Mouse (Mus musculus): ENCODE results near the gene Larp1b. TPM values are rescaled to one million over a fixed set of nuclear protein-coding genes. Genes with fewer than 3 reads are reported as not detected.

The Larp1b gene
- total RNA-seq, 2 experiments from 2014 or later: 20.5 to 26.5 TPM

DNA sequence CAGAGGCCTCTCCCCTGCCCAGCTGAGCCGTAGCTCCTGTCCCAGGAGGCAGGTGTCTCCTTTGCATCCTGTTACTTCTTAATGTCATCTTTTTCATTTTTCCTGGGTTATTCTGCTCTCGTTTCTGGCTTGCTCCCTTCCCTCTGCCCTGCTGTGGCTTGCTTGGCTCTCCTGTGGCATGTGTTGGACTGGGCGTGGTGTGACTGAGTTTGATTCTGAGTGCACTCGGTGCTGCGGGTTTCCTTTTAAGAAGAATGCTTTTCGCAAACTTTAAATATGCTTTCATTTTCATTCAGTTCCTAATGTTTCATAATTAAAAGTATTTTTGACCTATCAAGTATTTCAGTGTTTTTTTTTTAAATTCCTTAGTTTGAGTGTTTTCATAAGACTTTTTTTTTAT is 65.3 kb downstream of the Larp1b start:
- DNase-seq (ENCODE audit: low spot score in 2 of 2): no peak

DNA sequence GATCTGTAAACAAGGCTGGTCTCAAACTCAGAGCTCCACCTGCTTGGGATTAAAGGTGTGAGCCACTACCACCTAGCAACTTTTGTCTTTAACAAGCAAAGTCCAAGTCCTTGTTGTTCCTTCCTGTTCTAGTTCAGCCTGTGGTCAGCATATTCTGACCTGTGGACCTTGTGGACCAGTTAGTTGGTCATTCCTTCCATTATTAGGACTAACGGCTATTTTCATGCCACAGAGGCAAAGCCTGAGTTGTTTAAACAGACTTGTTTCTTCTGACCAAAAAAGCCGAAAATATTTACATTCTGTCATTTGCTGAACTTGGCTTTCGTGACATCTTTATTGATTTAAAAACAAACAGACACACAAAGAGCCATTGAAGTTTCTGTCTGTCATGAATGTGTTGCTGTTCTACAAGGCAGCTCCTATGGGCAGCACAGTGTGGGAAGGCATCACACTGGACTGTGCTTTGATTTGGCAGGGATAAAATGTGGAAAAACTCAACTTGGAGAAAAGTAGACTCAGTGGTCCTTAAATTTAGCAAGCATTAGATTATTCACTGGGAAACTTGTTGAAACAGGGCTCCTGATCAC is 68.5 kb downstream of the Larp1b start:
- intact Hi-C loops (cut with DNase I): no loop called here

More for the DNA sequence above, 65.3 kb downstream of the Larp1b start:
- intact Hi-C loops (cut with DNase I): no loop called here

DNA sequence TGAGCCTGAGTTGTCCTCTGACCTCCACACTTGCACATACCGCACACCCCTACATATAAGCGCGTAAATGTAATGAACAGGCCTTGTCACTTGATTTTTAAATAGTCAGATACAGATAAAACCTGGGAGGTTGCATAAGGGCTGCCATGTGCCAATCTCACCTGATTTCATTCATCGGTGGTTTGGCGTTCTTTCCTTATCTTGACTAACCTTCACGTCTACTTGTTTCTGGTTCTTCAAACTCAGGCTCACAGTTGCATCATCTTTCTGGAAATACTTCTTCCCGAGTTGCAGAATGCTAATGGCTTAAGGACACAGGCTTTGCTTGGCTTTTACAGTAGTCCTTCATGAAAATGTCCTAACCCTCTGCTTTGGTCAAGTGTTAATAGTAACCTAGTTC is 71.1 kb downstream of the Larp1b start:
- DNase-seq (ENCODE audit: low spot score in 2 of 2): no peak
- intact Hi-C loops (cut with DNase I): no loop called here

More for the DNA sequence above, 68.5 kb downstream of the Larp1b start:
- no peak for DNase-seq (ENCODE audit: low spot score in 2 of 2)

- DNase-seq (ENCODE audit: low spot score in 2 of 2): peak; percentile 11 to 12
- intact Hi-C loops (cut with DNase I): no loop called here
These were observed 72.4 kb downstream of the Larp1b start for GRCm38 (mm10) chr3:41021980-41022379.

- intact Hi-C loops (cut with DNase I): no loop called here
These were observed 81.1 kb downstream of the Larp1b start for GRCm38 (mm10) chr3:41030705-41031104.

DNA sequence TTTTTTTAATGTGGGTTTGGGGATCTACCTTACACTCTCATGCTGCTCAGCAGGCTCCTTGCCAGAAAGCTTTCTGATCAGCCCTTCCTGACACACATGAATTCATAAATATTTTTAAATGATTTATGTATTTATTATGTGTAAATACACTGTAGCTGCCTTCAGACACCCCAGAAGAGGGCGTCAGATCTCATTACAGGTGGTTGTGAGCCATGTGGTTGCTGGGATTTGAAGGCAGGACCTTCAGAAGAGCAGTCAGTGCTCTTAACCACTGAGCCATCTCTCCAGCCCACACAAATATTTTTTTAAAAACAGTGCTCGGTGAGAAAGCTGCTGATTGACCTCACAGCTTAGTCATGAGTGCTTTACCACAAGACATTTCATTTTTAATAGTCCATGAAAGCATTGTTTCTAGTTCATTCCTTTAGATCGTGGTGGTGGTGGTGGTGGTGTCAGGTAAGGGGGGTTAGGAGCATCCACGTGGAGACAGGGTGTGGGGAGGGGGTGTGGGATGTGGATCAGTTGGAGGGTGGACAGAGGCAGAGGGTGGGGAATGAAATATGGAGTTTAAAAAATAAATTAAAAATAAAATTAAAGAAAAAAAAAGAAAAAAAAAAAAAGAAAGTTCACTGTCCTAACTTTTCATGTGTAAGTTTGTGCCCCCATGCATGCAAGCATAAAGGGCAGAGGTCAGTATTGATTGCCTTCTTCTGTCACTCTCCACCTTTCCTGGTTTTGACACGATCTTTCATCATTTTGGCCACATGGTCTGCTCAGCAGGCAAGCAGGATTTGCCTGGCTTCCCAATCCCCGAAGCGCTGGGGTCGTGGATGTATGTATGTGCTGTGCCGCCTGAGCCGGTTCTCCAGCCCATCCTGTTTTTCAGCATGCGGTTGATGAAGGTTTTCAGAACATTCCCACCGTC is 81.9 kb downstream of the Larp1b start:
- no peak for DNase-seq (ENCODE audit: low spot score in 2 of 2)
- intact Hi-C loops (cut with DNase I): no loop called here

More at GRCm38 (mm10) chr3:41030705-41031104, 81.1 kb downstream of the Larp1b start:
- no peak for DNase-seq (ENCODE audit: low spot score in 2 of 2)

GRCm38 (mm10) chr3:41038297-41038916 is 88.8 kb downstream of the Larp1b start:
- no peak for DNase-seq (ENCODE audit: low spot score in 2 of 2)
- intact Hi-C loops (cut with DNase I): no loop called here

GRCm38 (mm10) chr3:41041241-41041640 is 91.6 kb downstream of the Larp1b start:
- intact Hi-C loops (cut with DNase I): loop anchor here (10.0 kb wide), 1 partner anchor 134 kb away; no protein-coding TSS in a partner anchor
- DNase-seq (ENCODE audit: low spot score in 2 of 2): no peak

GRCm38 (mm10) chr3:41042195-41042938 is 92.7 kb downstream of the Larp1b start:
- DNase-seq (ENCODE audit: low spot score in 2 of 2): no peak

GRCm38 (mm10) chr3:41043756-41044354 is 94.2 kb downstream of the Larp1b start:
- intact Hi-C loops (cut with DNase I): loop anchor here (10.0 kb wide), 1 partner anchor 131 kb away; no protein-coding TSS in a partner anchor
- no peak for DNase-seq (ENCODE audit: low spot score in 2 of 2)

More at GRCm38 (mm10) chr3:41042195-41042938, 92.7 kb downstream of the Larp1b start:
- intact Hi-C loops (cut with DNase I): loop anchor here (10.0 kb wide), 1 partner anchor 132 kb away; no protein-coding TSS in a partner anchor

GRCm38 (mm10) chr3:41047838-41048237 is 98.2 kb downstream of the Larp1b start:
- intact Hi-C loops (cut with DNase I): loop anchor here (10.0 kb wide), 1 partner anchor 127 kb away; no protein-coding TSS in a partner anchor

GRCm38 (mm10) chr3:41053334-41053733 is 103.7 kb downstream of the Larp1b start:
- intact Hi-C loops (cut with DNase I): no loop called here

More at GRCm38 (mm10) chr3:41047838-41048237, 98.2 kb downstream of the Larp1b start:
- DNase-seq (ENCODE audit: low spot score in 2 of 2): no peak

DNA sequence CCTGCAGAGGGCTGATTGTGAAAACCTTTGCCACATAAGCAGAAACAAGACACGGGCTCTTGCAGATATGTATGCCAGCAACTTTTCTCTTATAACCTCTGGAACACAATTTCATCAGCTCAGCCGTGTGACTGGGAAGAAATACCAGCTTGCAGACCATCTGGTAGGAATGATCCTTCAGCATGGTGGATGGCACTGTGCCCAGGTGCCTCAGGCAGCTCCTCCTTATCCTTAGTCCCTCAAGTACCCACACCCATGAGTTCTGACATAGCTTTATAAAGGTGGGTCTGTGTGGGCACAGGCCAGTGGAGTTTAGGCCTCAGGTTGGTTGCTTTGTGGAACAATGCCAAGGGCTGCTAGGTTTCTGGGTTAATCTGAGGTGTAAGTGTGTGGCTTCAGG is 108.8 kb downstream of the Larp1b start:
- peak; percentile 65 to 67 for DNase-seq (ENCODE audit: low spot score in 2 of 2)
- intact Hi-C loops (cut with DNase I): no loop called here

More at GRCm38 (mm10) chr3:41053334-41053733, 103.7 kb downstream of the Larp1b start:
- DNase-seq (ENCODE audit: low spot score in 2 of 2): no peak

- intact Hi-C loops (cut with DNase I): no loop called here
- no peak for DNase-seq (ENCODE audit: low spot score in 2 of 2)
These were observed 109.6 kb downstream of the Larp1b start for GRCm38 (mm10) chr3:41059249-41059648.

- DNase-seq (ENCODE audit: low spot score in 2 of 2): peak; percentile 20 to 23
- intact Hi-C loops (cut with DNase I): no loop called here
These were observed 112.4 kb downstream of the Larp1b start for GRCm38 (mm10) chr3:41061831-41062565.

DNA sequence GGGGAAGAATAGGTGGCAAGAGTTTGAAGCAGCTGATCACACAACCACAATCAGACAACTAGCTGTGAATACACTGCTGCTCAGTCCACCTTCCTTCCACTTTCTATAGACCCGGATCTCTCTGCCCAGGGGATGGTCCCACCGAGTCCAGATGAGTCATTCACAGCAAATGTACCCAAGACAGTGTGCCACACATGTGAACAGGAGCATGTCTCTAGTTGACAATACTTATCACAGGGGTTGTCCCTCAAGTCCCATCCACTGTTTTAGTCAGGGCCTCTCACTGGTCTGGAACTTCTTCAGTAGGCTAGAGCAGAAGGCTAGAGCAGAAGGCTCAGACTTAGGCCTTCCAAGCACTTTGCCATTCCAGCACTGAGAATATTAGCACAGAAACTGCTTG is 113.1 kb downstream of the Larp1b start:
- intact Hi-C loops (cut with DNase I): no loop called here
- no peak for DNase-seq (ENCODE audit: low spot score in 2 of 2)

GRCm38 (mm10) chr3:41065320-41065719 is 115.7 kb downstream of the Larp1b start:
- intact Hi-C loops (cut with DNase I): no loop called here

DNA sequence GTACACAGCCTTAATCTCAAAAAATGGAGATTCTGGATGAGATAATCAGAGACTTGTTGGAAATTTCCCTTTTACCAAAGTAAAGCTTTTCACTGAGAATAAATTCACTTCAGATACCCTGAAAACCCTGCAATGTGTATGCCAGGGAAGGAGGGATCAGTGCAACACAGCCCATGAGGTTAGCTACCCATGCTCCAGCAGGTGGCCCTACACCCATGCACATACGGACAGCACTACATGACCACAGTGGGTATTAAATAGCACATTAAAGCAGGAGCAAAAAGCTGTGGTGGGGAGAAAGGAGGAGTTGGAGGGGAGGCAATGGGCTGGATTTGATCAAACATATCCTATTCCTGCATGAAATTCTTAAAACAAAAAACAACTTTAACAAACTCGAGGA is 120.9 kb downstream of the Larp1b start:
- intact Hi-C loops (cut with DNase I): no loop called here

More at GRCm38 (mm10) chr3:41065320-41065719, 115.7 kb downstream of the Larp1b start:
- no peak for DNase-seq (ENCODE audit: low spot score in 2 of 2)

More for the DNA sequence above, 120.9 kb downstream of the Larp1b start:
- DNase-seq (ENCODE audit: low spot score in 2 of 2): no peak
